ENCODE assay signal across 8 mouse cellular contexts in the genomic region with DNA sequence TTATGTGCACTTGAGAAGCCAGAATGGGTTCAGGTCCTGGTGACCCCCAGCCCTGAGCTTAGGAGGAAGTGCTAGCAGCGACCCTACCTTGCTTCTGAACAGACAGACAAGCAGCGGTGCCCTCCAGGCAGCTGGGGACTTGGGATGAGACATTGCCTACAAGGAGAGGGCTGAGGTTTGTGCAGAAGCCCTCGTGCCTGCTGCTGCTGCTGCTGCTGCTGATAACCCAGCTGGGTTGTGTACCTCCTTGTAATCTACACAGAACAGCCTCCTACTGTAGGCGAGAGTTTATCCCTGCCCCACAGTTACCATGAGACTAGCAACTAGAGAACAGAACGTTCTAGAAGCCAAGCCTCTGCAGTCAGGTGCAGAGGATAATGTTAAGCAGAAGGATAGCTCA.
A peak's percentile ranks its signal among the peaks of the same experiment; 100 is the strongest.
DNase-seq lines count a peak whose midpoint lies in the region; ATAC-seq and TF ChIP-seq lines count a peak whose summit lies in the region.

No protein-coding gene starts in this region.

- TF ChIP-seq EP300 in stomach, postnatal 0 days (optimal IDR thresholded peaks at IDR 0.05): no peak

- WGBS in heart, embryonic 10.5 days: 16% methylated on average over 5 of the region's 5 CpGs
- 9% methylated on average over 5 of the region's 5 CpGs for WGBS in heart, embryonic 16.5 days
- 0% methylated on average over 5 of the region's 5 CpGs for WGBS in macrophage (ENCODE audit: missing documents)
- 20% methylated on average over 5 of the region's 5 CpGs for WGBS in stomach, postnatal 0 days

- no peaks in the 10 kb centered on the region for H3K27me3 ChIP-seq in heart, embryonic 10.5 days (ENCODE audit: insufficient read depth, poor library complexity, severe bottlenecking)
- H3K27me3 ChIP-seq in heart, embryonic 16.5 days (ENCODE audit: control insufficient read depth, insufficient read depth, low read length): no peaks in the 10 kb centered on the region
- H3K27me3 ChIP-seq in stomach, postnatal 0 days (ENCODE audit: control insufficient read depth, insufficient read depth, low read length): no peaks in the 10 kb centered on the region

- peaks cover 10% of the 10 kb centered on the region for H3K36me3 ChIP-seq in heart, embryonic 10.5 days
- peaks cover 6% of the 10 kb centered on the region for H3K36me3 ChIP-seq in heart, embryonic 16.5 days (ENCODE audit: control insufficient read depth, insufficient read depth)
- peaks cover 5% of the 10 kb centered on the region; the same call in 1 of the 2 replicates for H3K36me3 ChIP-seq in macrophage (ENCODE audit: inconsistent target)
- H3K36me3 ChIP-seq in stomach, postnatal 0 days (ENCODE audit: control insufficient read depth, insufficient read depth, low read length): 0 out of 2 replicates have a peak, but pooled peaks cover 4% of the 10 kb centered on the region

- peaks cover 75% of the 10 kb centered on the region for H3K79me2 ChIP-seq in macrophage (ENCODE audit: inconsistent target)

- no peak for ATAC-seq in heart, embryonic 16.5 days (replicated peaks; ENCODE audit: extremely low read depth, insufficient read depth, low FRiP score)
- peak; percentile 44; the same call in 1 of the 2 replicates for ATAC-seq in stomach, postnatal 0 days (ENCODE audit: low FRiP score, low TSS enrichment)

- peak; percentile 93 for DNase-seq in heart, embryonic 10.5 days (ENCODE audit: low spot score)
- no peak for DNase-seq in heart, adult 8-10 months (ENCODE audit: low spot score)
- DNase-seq in brain, adult 2 months (ENCODE audit: low read depth, low spot score): peak; percentile 52
- peak; percentile 44 for DNase-seq in stomach, postnatal 0 days (ENCODE audit: low spot score)
- DNase-seq in gastrocnemius, postnatal 4 days (ENCODE audit: low spot score in 2 of 2): no peak
- DNase-seq in urinary bladder, adult 18-20 months (ENCODE audit: low spot score in 2 of 2): no peak

- peak overlapping the region; percentile 84 for H3K9ac ChIP-seq in heart, embryonic 16.5 days (ENCODE audit: low read length)
- H3K9ac ChIP-seq in stomach, postnatal 0 days (ENCODE audit: low read length): peak overlapping the region; percentile 50

- peak overlapping the region; percentile 67 for H3K4me3 ChIP-seq in heart, embryonic 10.5 days
- peak overlapping the region; percentile 71 for H3K4me3 ChIP-seq in heart, embryonic 16.5 days (ENCODE audit: low read length)
- H3K4me3 ChIP-seq in macrophage (ENCODE audit: inconsistent target): peak overlapping the region; percentile 82
- H3K4me3 ChIP-seq in stomach, postnatal 0 days (ENCODE audit: low read depth, low read length): peak overlapping the region; percentile 58

- H3K9me3 ChIP-seq in heart, embryonic 10.5 days: no peaks in the 10 kb centered on the region
- no peaks in the 10 kb centered on the region for H3K9me3 ChIP-seq in heart, embryonic 16.5 days (replicated peaks; ENCODE audit: control insufficient read depth, low read length)
- H3K9me3 ChIP-seq in stomach, postnatal 0 days (ENCODE audit: control insufficient read depth, low read length): no peaks in the 10 kb centered on the region

- H3K4me1 ChIP-seq in heart, embryonic 10.5 days: peaks cover 66% of the 10 kb centered on the region
- peaks cover 54% of the 10 kb centered on the region for H3K4me1 ChIP-seq in heart, embryonic 16.5 days (ENCODE audit: control insufficient read depth, insufficient read depth, low read length)
- H3K4me1 ChIP-seq in stomach, postnatal 0 days (replicated peaks; ENCODE audit: control insufficient read depth, insufficient read depth): peaks cover 17% of the 10 kb centered on the region

- TF ChIP-seq CTCF in stomach, postnatal 0 days (IDR thresholded peaks at IDR 0.05; ENCODE audit: low read depth): no peak

- peak overlapping the region; percentile 69 for H3K4me2 ChIP-seq in heart, embryonic 16.5 days (ENCODE audit: low read depth, low read length)
- H3K4me2 ChIP-seq in stomach, postnatal 0 days (replicated peaks; ENCODE audit: low read depth): peak overlapping the region; percentile 73

- peak overlapping the region; percentile 95 for H3K27ac ChIP-seq in heart, embryonic 10.5 days
- peak overlapping the region; percentile 69 for H3K27ac ChIP-seq in heart, embryonic 16.5 days (ENCODE audit: low read length)
- H3K27ac ChIP-seq in macrophage: peak overlapping the region; percentile 95
- 0 out of 2 replicates have a peak overlapping the region, but pooled peaks have one; percentile 58 for H3K27ac ChIP-seq in stomach, postnatal 0 days (replicated peaks)

Comparison
In these comparisons a context has a peak if more than half of its experiments do, and no peak if none do; other contexts are left out.
1. DNase-seq: peak in heart, embryonic 10.5 days (single experiment), brain, adult 2 months (single experiment) and stomach, postnatal 0 days (single experiment); none in heart, adult 8-10 months (single experiment), gastrocnemius, postnatal 4 days (0 of 2) and urinary bladder, adult 18-20 months (0 of 2).
2. Peak in every context shown above with its lines, with median percentiles within 50 percentile points of each other: H3K27ac ChIP-seq and H3K4me3 ChIP-seq.